Mouse (Mus musculus) MEL (cell line): ENCODE results near the gene Bahcc1.

Experiments used
- CTCF ChIP-seq, 3 experiments: IDR thresholded peaks in 2 of 3; conservative IDR thresholded peaks in 1 of 3; 2 replicates each; pipeline ENCODE4 v1.5.1; 2011 to 2012; ENCODE audit warnings: low read length in 3 of 3, low read depth in 2 of 3, mild to moderate bottlenecking in 2 of 3, improper control_type of control experiment in 1 of 3, inconsistent platforms in 1 of 3, mixed read lengths in 1 of 3, moderate library complexity in 1 of 3; ENCODE audit not compliant: control insufficient read depth in 1 of 3, insufficient read depth in 1 of 3, poor library complexity in 1 of 3, severe bottlenecking in 1 of 3
- KAT2A ChIP-seq: conservative IDR thresholded peaks from 2 replicates; pipeline ENCODE4 v1.6.1; 2012; ENCODE audit warnings: low read depth, low read length, improper control_type of control experiment, inconsistent platforms
- MAFK ChIP-seq: IDR thresholded peaks from 2 replicates; pipeline ENCODE4 v1.6.1; 2011; ENCODE audit warnings: low read depth, mild to moderate bottlenecking, low read length, improper control_type of control experiment, borderline replicate concordance
- NRF1 ChIP-seq: IDR thresholded peaks from 2 replicates; pipeline ENCODE4 v1.6.1; 2014; ENCODE audit warnings: low read depth, mild to moderate bottlenecking, inconsistent platforms, low read length, improper control_type of control experiment, moderate library complexity; ENCODE audit not compliant: poor library complexity, insufficient read depth, severe bottlenecking
- POLR2AphosphoS2 ChIP-seq: IDR thresholded peaks from 2 replicates; pipeline ENCODE4 v1.6.1; 2011; ENCODE audit warnings: low read length, improper control_type of control experiment
- TAL1 ChIP-seq: IDR thresholded peaks from 2 replicates; pipeline ENCODE4 v1.6.1; 2012; ENCODE audit warnings: mild to moderate bottlenecking, inconsistent platforms, low read length, moderate library complexity, mixed read lengths
- TBP ChIP-seq: IDR thresholded peaks from 2 replicates; pipeline ENCODE4 v1.8.0; 2011; ENCODE audit warnings: low read depth, low read length, improper control_type of control experiment
- USF2 ChIP-seq, 2 experiments: IDR thresholded peaks; 2 replicates each; pipeline ENCODE4 v1.6.1; 2011 to 2012; ENCODE audit warnings: improper control_type of control experiment in 2 of 2, low read length in 2 of 2, borderline replicate concordance in 1 of 2, inconsistent platforms in 1 of 2, low read depth in 1 of 2, mild to moderate bottlenecking in 1 of 2; ENCODE audit not compliant: insufficient read depth in 1 of 2
- ZC3H11A ChIP-seq: IDR thresholded peaks from 2 replicates; pipeline ENCODE4 v1.6.1; 2012; ENCODE audit warnings: low read depth, mild to moderate bottlenecking, inconsistent platforms, low read length, improper control_type of control experiment
- ZNF384 ChIP-seq: IDR thresholded peaks from 2 replicates; pipeline ENCODE4 v1.6.1; 2012; ENCODE audit warnings: low read depth, mild to moderate bottlenecking, inconsistent platforms, low read length, improper control_type of control experiment

DNA sequence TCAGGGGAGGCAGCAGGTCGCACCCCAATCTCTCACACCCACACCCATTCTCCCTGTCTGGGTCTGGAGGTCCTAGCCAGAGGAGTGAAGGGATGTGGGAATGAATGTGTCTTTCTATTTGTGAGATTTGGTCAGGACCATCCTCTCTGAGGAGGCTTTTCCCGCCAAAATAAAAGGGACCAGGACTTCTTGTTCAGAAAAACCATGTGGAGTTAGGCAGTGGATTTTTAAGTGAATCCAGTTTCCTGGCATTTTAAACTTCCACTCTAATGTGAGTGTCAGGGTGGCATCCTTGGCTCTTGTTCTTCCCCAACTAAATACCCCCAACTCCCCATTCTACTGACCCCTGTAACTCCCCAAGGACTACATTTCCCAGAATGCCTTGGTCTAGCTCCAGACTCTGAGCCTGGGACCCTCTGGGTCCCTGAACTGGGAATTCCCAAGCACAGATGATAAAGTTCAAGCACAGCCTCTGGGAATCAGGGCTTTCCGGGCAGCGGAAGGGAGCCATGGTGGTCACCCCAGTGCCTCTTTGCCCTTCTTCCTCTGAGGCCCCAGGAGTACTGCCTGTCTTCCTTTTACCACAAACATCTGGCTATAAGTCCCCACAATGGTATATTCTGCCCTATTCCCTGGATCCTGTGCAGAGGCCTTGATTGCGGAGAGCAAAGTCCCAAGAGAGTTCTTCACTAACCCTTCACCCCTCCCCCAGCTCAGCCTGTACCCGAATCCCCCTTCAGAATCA, 9.4 kb downstream of the Bahcc1 start:
- TF ChIP-seq POLR2AphosphoS2 (no peak), KAT2A (no peak), TBP (no peak), CTCF (IDR thresholded peaks at IDR 0.05 in 2 of 3, conservative IDR thresholded peaks at IDR 0.05 in 1 of 3; ENCODE audit: control insufficient read depth in 1 of 3, insufficient read depth in 1 of 3, low read depth in 2 of 3, low read length in 3 of 3, poor library complexity in 1 of 3, severe bottlenecking in 1 of 3) (no peak), ZC3H11A (no peak), MAFK (no peak), NRF1 (no peak), USF2 (IDR thresholded peaks at IDR 0.05; ENCODE audit: borderline replicate concordance in 1 of 2, insufficient read depth in 1 of 2, low read depth in 1 of 2, low read length in 2 of 2) (no peak), ZNF384 (no peak), TAL1 (no peak)
